Mouse (Mus musculus) 3T3-L1 (cell line): Measurements from ENCODE around the gene Fgf10.
A peak's percentile ranks its signal among the peaks of the same experiment; 100 is the strongest.

Experiments
- DNase-seq: peaks from one replicate; pipeline ENCODE4 v3.0.0-alpha.2; 2015; ENCODE audit warnings: low read depth, low spot score

Fgf10 gene

GRCm38 (mm10) chr13:118669491-118669890 lies at the start of gene Fgf10:
TSS of gene Fgf10 (plus strand) at chr13:118669791.
- no peak for DNase-seq

- DNase-seq: no peak
Measured at GRCm38 (mm10) chr13:118629661-118630428, 39.7 kb upstream of the Fgf10 start.

- DNase-seq: no peak
Measured at GRCm38 (mm10) chr13:118631500-118631899, 38.1 kb upstream of the Fgf10 start.

- DNase-seq: no peak
Measured at GRCm38 (mm10) chr13:118636047-118636446, 33.5 kb upstream of the Fgf10 start.

GRCm38 (mm10) chr13:118642585-118642984 lies 27.0 kb upstream of the Fgf10 start:
- no peak for DNase-seq

- no peak for DNase-seq
Measured at GRCm38 (mm10) chr13:118643138-118643537, 26.5 kb upstream of the Fgf10 start.

- no peak for DNase-seq
Measured at GRCm38 (mm10) chr13:118656991-118657390, 12.6 kb upstream of the Fgf10 start.

- no peak for DNase-seq
Measured at GRCm38 (mm10) chr13:118658031-118658430, 11.6 kb upstream of the Fgf10 start.

- DNase-seq: no peak
Measured at GRCm38 (mm10) chr13:118658608-118659326, 10.8 kb upstream of the Fgf10 start.

- no peak for DNase-seq
Measured at GRCm38 (mm10) chr13:118661664-118662063, 7.9 kb upstream of the Fgf10 start.

GRCm38 (mm10) chr13:118664901-118665300 lies 4.7 kb upstream of the Fgf10 start:
- DNase-seq: no peak

- DNase-seq: no peak
Measured at GRCm38 (mm10) chr13:118679228-118679627, 9.6 kb downstream of the Fgf10 start.

- no peak for DNase-seq
Measured at GRCm38 (mm10) chr13:118693049-118693448, 23.5 kb downstream of the Fgf10 start.

GRCm38 (mm10) chr13:118695103-118695502 lies 25.5 kb downstream of the Fgf10 start:
- DNase-seq: no peak

GRCm38 (mm10) chr13:118703727-118704126 lies 34.1 kb downstream of the Fgf10 start:
- no peak for DNase-seq

- no peak for DNase-seq
Measured at GRCm38 (mm10) chr13:118705716-118706115, 36.1 kb downstream of the Fgf10 start.

GRCm38 (mm10) chr13:118709912-118710311 lies 40.3 kb downstream of the Fgf10 start:
- no peak for DNase-seq

- no peak for DNase-seq
Measured at GRCm38 (mm10) chr13:118713626-118714150, 44.1 kb downstream of the Fgf10 start.

GRCm38 (mm10) chr13:118714284-118715065 lies 44.9 kb downstream of the Fgf10 start:
- DNase-seq: peak; percentile 39

GRCm38 (mm10) chr13:118715066-118716018 lies 45.8 kb downstream of the Fgf10 start:
- peak; percentile 51 for DNase-seq

- DNase-seq: peak; percentile 41
Measured at GRCm38 (mm10) chr13:118716265-118716664, 46.7 kb downstream of the Fgf10 start.
